In the genomic region with DNA sequence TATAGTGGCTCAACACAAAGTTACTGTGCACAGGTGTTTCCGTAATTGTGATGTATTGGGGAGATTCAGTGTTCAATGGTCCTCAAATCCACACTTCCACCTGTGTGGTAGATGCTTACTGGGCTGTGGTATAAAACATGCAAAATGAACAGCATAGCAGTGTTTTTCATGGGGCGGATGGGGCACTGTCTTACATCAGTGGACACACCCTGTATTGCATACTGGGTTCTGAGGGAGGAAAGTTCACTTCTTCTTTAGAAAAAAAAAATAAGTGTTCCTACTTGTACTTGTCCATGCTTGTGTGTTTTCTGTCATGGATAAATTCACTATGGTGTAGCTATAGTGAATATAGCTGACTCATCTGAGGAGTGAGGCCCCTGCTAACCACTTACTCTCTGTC, we compare ENCODE assay signal across 26 mouse cellular contexts.
DNase-seq lines count a peak whose midpoint lies in the region; ATAC-seq lines count a peak whose summit lies in the region.
"Had no signal": no experiment of that assay in that cellular context is flagged by ENCODE, and none has a peak within 500 bp of the region (broad histone marks: within the 10 kb centered on the region; RNA-seq: fewer than 3 reads in every experiment).

No protein-coding gene starts in this region.

- no peaks in the 10 kb centered on the region for H3K4me1 ChIP-seq in intestine, embryonic 15.5 days (replicated peaks)
- H3K4me1 ChIP-seq in forebrain, embryonic 14.5 days (ENCODE audit: control insufficient read depth, insufficient read depth, low read length): no peaks in the 10 kb centered on the region
- H3K4me1 ChIP-seq: forebrain, embryonic 10.5 days; forebrain, embryonic 13.5 days; heart, embryonic 15.5 days; hindbrain, embryonic 10.5 days; hindbrain, embryonic 13.5 days had no signal

- WGBS in intestine, embryonic 15.5 days: 81% methylated on average over 2 of the region's 2 CpGs
- 90% methylated on average over 2 of the region's 2 CpGs for WGBS in forebrain, embryonic 14.5 days

- no peak overlapping the region for H3K4me2 ChIP-seq in intestine, embryonic 15.5 days (replicated peaks)
- no peak overlapping the region for H3K4me2 ChIP-seq in forebrain, embryonic 14.5 days (ENCODE audit: low read length)
- H3K4me2 ChIP-seq: forebrain, embryonic 13.5 days; heart, embryonic 11.5 days; heart, embryonic 15.5 days; hindbrain, embryonic 13.5 days had no signal

- peak; percentile 25; the same call in 1 of the 2 replicates for ATAC-seq in intestine, embryonic 15.5 days
- peak; percentile 83 for ATAC-seq in megakaryocyte, adult 5-6 weeks (ENCODE audit: poor library complexity, severe bottlenecking)
- ATAC-seq in forebrain, embryonic 14.5 days: no peak
- ATAC-seq: activated CD4-positive, CD25-positive, alpha-beta regulatory T cell, adult 4 months; forebrain, embryonic 13.5 days; forebrain, postnatal 0 days; hindbrain, embryonic 16.5 days had no signal

- DNase-seq in A20 (ENCODE audit: low read depth, low spot score): peak; percentile 26
- peak; percentile 5 to 12 for DNase-seq in B cell, adult 2 months
- no peak for DNase-seq in thymus, postnatal 10 days (ENCODE audit: low spot score in 2 of 2)
- DNase-seq in forebrain, embryonic 14.5 days (ENCODE audit: low spot score): no peak
- no peak for DNase-seq in adrenal gland, postnatal 14 days
- DNase-seq: adrenal gland, adult 8-10 months; adrenal gland, postnatal 36 days; cerebellum, adult 18-20 months; cerebellum, adult 9-10 months; cerebellum, postnatal 14 days; forebrain, postnatal 0 days; gastrocnemius, adult 2 months; gastrocnemius, postnatal 14 days; heart, adult 11 months; heart, postnatal 10 days; heart, postnatal 36 days had no signal

- no peak overlapping the region for H3K4me3 ChIP-seq in intestine, embryonic 15.5 days (replicated peaks)
- no peak overlapping the region for H3K4me3 ChIP-seq in forebrain, embryonic 14.5 days (ENCODE audit: low read depth, low read length)
- H3K4me3 ChIP-seq: forebrain, embryonic 10.5 days; forebrain, embryonic 13.5 days; gastrocnemius, adult 2 months; heart, embryonic 15.5 days; hindbrain, embryonic 10.5 days; hindbrain, embryonic 13.5 days had no signal

- H3K27me3 ChIP-seq in intestine, embryonic 15.5 days (replicated peaks): no peaks in the 10 kb centered on the region
- H3K27me3 ChIP-seq in forebrain, embryonic 14.5 days (replicated peaks; ENCODE audit: control insufficient read depth, insufficient read depth, low read length): no peaks in the 10 kb centered on the region
- H3K27me3 ChIP-seq: forebrain, embryonic 13.5 days; heart, embryonic 15.5 days; hindbrain, embryonic 13.5 days had no signal

- H3K36me3 ChIP-seq in intestine, embryonic 15.5 days: peaks cover 7% of the 10 kb centered on the region; the same call in 1 of the 2 replicates
- no peaks in the 10 kb centered on the region for H3K36me3 ChIP-seq in forebrain, embryonic 14.5 days (ENCODE audit: control insufficient read depth, insufficient read depth, low read length)

- no peak overlapping the region for H3K9ac ChIP-seq in intestine, embryonic 15.5 days
- H3K9ac ChIP-seq in forebrain, embryonic 14.5 days (ENCODE audit: low read length): no peak overlapping the region
- H3K9ac ChIP-seq: forebrain, embryonic 13.5 days; forebrain, postnatal 0 days; heart, embryonic 15.5 days; hindbrain, embryonic 13.5 days had no signal

- H3K27ac ChIP-seq in intestine, embryonic 15.5 days: no peak overlapping the region
- no peak overlapping the region for H3K27ac ChIP-seq in forebrain, embryonic 14.5 days (ENCODE audit: low read depth, low read length)
- H3K27ac ChIP-seq: forebrain, embryonic 10.5 days; forebrain, embryonic 13.5 days; gastrocnemius, adult 2 months; heart, embryonic 15.5 days; hindbrain, embryonic 10.5 days; hindbrain, embryonic 13.5 days had no signal

- no peaks in the 10 kb centered on the region for H3K9me3 ChIP-seq in intestine, embryonic 15.5 days
- no peaks in the 10 kb centered on the region for H3K9me3 ChIP-seq in forebrain, embryonic 14.5 days (replicated peaks; ENCODE audit: control insufficient read depth, low read length)
- H3K9me3 ChIP-seq: forebrain, embryonic 10.5 days; forebrain, embryonic 13.5 days; heart, embryonic 15.5 days; hindbrain, embryonic 13.5 days had no signal

Comparison
In these comparisons a context has a peak if more than half of its experiments do, and no peak if none do; other contexts are left out.
1. DNase-seq: peak in A20 (single experiment) and B cell, adult 2 months (2 of 2); none in thymus, postnatal 10 days (0 of 2), forebrain, embryonic 14.5 days (single experiment) and adrenal gland, postnatal 14 days (single experiment).